Comparison of ENCODE assay signal across 15 mouse cellular contexts in genomic region chr12:87027391-87027790, GRCm38 (mm10). TPM values are rescaled to one million over a fixed set of nuclear protein-coding genes. Genes with fewer than 3 reads are reported as not detected.
DNase-seq lines count a peak whose midpoint lies in the region; ATAC-seq and TF ChIP-seq lines count a peak whose summit lies in the region.
"Had no signal": no experiment of that assay in that cellular context is flagged by ENCODE, and none has a peak within 500 bp of the region (broad histone marks: within the 10 kb centered on the region; RNA-seq: fewer than 3 reads in every experiment).

No protein-coding gene starts in this region.

- H3K9ac ChIP-seq in forebrain, embryonic 16.5 days (replicated peaks; ENCODE audit: low read depth, low read length) = no peak overlapping the region
- H3K9ac ChIP-seq in midbrain, embryonic 13.5 days (replicated peaks) = peak overlapping the region; percentile 74; the same call in 1 of the 2 replicates
- H3K9ac ChIP-seq: embryonic facial prominence, embryonic 15.5 days; limb, embryonic 13.5 days; lung, embryonic 14.5 days had no signal

- no peak for TF ChIP-seq POLR2A in cerebellum, adult 2 months (IDR thresholded peaks at IDR 0.05; ENCODE audit: borderline replicate concordance, insufficient read depth, low read length)
- no peak for TF ChIP-seq POLR2A in lung, adult 2 months (IDR thresholded peaks at IDR 0.05; ENCODE audit: borderline replicate concordance, extremely low read depth, low read depth, low read length)

- DNase-seq in cerebellum, adult 2 months = peak; percentile 40 to 59
- DNase-seq in cerebellum, postnatal 4 days (ENCODE audit: low spot score in 2 of 2) = no peak
- no peak for DNase-seq in lung, postnatal 10 days
- DNase-seq in kidney, postnatal 14 days = no peak
- no peak for DNase-seq in lung, adult 2 months
- DNase-seq: heart, adult 2 months; heart, postnatal 4 days; lung, embryonic 14.5 days had no signal

- TF ChIP-seq CTCF in cerebellum, adult 2 months (IDR thresholded peaks at IDR 0.05; ENCODE audit: borderline replicate concordance, insufficient read depth, low read depth, low read length) = no peak
- no peak for TF ChIP-seq CTCF in lung, adult 2 months (IDR thresholded peaks at IDR 0.05; ENCODE audit: insufficient read depth, low read length)

- no peaks in the 10 kb centered on the region for H3K27me3 ChIP-seq in cerebellum, adult 2 months (ENCODE audit: control insufficient read depth, insufficient read depth, low read length)
- no peaks in the 10 kb centered on the region for H3K27me3 ChIP-seq in forebrain, embryonic 16.5 days (replicated peaks; ENCODE audit: control insufficient read depth, insufficient read depth, low read length)
- H3K27me3 ChIP-seq in midbrain, embryonic 13.5 days = peaks cover 17% of the 10 kb centered on the region; the same call in 1 of the 2 replicates

- H3K36me3 ChIP-seq in forebrain, embryonic 16.5 days (ENCODE audit: control insufficient read depth, insufficient read depth) = no peaks in the 10 kb centered on the region
- no peaks in the 10 kb centered on the region for H3K36me3 ChIP-seq in midbrain, embryonic 13.5 days
- H3K36me3 ChIP-seq: embryonic facial prominence, embryonic 15.5 days; limb, embryonic 13.5 days had no signal

- H3K9me3 ChIP-seq in forebrain, embryonic 16.5 days (ENCODE audit: control insufficient read depth, low read length) = no peaks in the 10 kb centered on the region
- H3K9me3 ChIP-seq in midbrain, embryonic 13.5 days = no peaks in the 10 kb centered on the region
- H3K9me3 ChIP-seq: embryonic facial prominence, embryonic 15.5 days; limb, embryonic 13.5 days; megakaryocyte, embryonic 14.5 days had no signal

- peak overlapping the region; percentile 64 for H3K4me2 ChIP-seq in forebrain, embryonic 16.5 days (ENCODE audit: low read length)
- peak overlapping the region; percentile 63 for H3K4me2 ChIP-seq in midbrain, embryonic 13.5 days (replicated peaks)
- H3K4me2 ChIP-seq: lung, embryonic 14.5 days had no signal

- H3K27ac ChIP-seq in cerebellum, adult 2 months (ENCODE audit: insufficient read depth, low read length) = peak overlapping the region; percentile 86
- H3K27ac ChIP-seq in forebrain, embryonic 16.5 days (ENCODE audit: low read length) = no peak overlapping the region
- no peak overlapping the region for H3K27ac ChIP-seq in midbrain, embryonic 13.5 days
- H3K27ac ChIP-seq: embryonic facial prominence, embryonic 15.5 days; heart, adult 2 months; limb, embryonic 13.5 days had no signal

- peaks cover 43% of the 10 kb centered on the region for H3K4me1 ChIP-seq in cerebellum, adult 2 months (ENCODE audit: control insufficient read depth, insufficient read depth, low read length)
- peaks cover 12% of the 10 kb centered on the region for H3K4me1 ChIP-seq in forebrain, embryonic 16.5 days (replicated peaks; ENCODE audit: control insufficient read depth, insufficient read depth, low read length)
- peaks cover 18% of the 10 kb centered on the region for H3K4me1 ChIP-seq in midbrain, embryonic 13.5 days (replicated peaks)
- H3K4me1 ChIP-seq in lung, adult 2 months (ENCODE audit: control insufficient read depth, insufficient read depth, low read length) = no peaks in the 10 kb centered on the region

- H3K4me3 ChIP-seq in cerebellum, adult 2 months (replicated peaks; ENCODE audit: insufficient read depth, low read depth, low read length) = peak overlapping the region; percentile 94
- peak overlapping the region; percentile 55 for H3K4me3 ChIP-seq in forebrain, embryonic 16.5 days (replicated peaks; ENCODE audit: low read length)
- peak overlapping the region; percentile 50 for H3K4me3 ChIP-seq in midbrain, embryonic 13.5 days (replicated peaks)
- no peak overlapping the region for H3K4me3 ChIP-seq in lung, adult 2 months (replicated peaks; ENCODE audit: extremely low read depth, low read depth, low read length)
- H3K4me3 ChIP-seq: embryonic facial prominence, embryonic 15.5 days; heart, adult 2 months; megakaryocyte, embryonic 14.5 days had no signal

- ATAC-seq in CD4-positive, CD25-positive, alpha-beta regulatory T cell, adult 4 months = peak; percentile 49
- ATAC-seq in forebrain, embryonic 16.5 days = no peak
- ATAC-seq in midbrain, embryonic 13.5 days = no peak

- WGBS in cerebellum, adult 2 months = 7% methylated on average over 5 of the region's 5 CpGs
- WGBS in forebrain, embryonic 16.5 days = 63% methylated on average over 5 of the region's 5 CpGs
- 62% methylated on average over 5 of the region's 5 CpGs for WGBS in midbrain, embryonic 13.5 days
- 38% methylated on average over 5 of the region's 5 CpGs for WGBS in lung, adult 2 months

RNA-seq across cellular contexts. Expression of gene Tmem63c, which starts 6.3 kb away (rescaled TPM):
- 55.9 and 71.0 TPM in 2 replicates for polyA plus RNA-seq in cerebellum, adult 2 months (2012; rRNA removed)
- 1 to 10 TPM in 1 of 2 experiments, under 1 TPM in 1; 0.54 to 1.1 TPM for polyA plus RNA-seq in CD4-positive, CD25-positive, alpha-beta regulatory T cell, adult 4 months (2017; shearing (Covaris generic))
- polyA plus RNA-seq in forebrain, embryonic 16.5 days (2015; fragmentation: Nextera tagmentation; extraction: Ambion mirVana) = 6.4 and 11.2 TPM in 2 replicates
- polyA plus RNA-seq in midbrain, embryonic 13.5 days (2015; fragmentation: Nextera tagmentation; extraction: Ambion mirVana) = 3.7 and 4.3 TPM in 2 replicates
- polyA plus RNA-seq in lung, adult 2 months (2012; rRNA removed) = 0.16 and 0.22 TPM in 2 replicates
- polyA plus RNA-seq: lung, embryonic 14.5 days had no signal

RNA-seq across cellular contexts. Expression of gene Zdhhc22, which starts 37.2 kb away (rescaled TPM):
- 28.1 and 29.3 TPM in 2 replicates for polyA plus RNA-seq in cerebellum, adult 2 months (2012; rRNA removed)
- polyA plus RNA-seq in CD4-positive, CD25-positive, alpha-beta regulatory T cell, adult 4 months (2017; shearing (Covaris generic)) = under 1 TPM in 1 of 2 experiments, not detected in 1; 0.36 TPM
- 5.2 and 9.4 TPM in 2 replicates for polyA plus RNA-seq in forebrain, embryonic 16.5 days (2015; fragmentation: Nextera tagmentation; extraction: Ambion mirVana)
- polyA plus RNA-seq in midbrain, embryonic 13.5 days (2015; fragmentation: Nextera tagmentation; extraction: Ambion mirVana) = 6.0 and 7.1 TPM in 2 replicates
- 0.03 TPM in 1 of 2 replicates, not detected in the other for polyA plus RNA-seq in lung, adult 2 months (2012; rRNA removed)
- polyA plus RNA-seq: heart, adult 2 months; kidney, embryonic 14.5 days; limb, embryonic 13.5 days; lung, embryonic 14.5 days had no signal

Comparison
In these comparisons a context has a peak if more than half of its experiments do, and no peak if none do; other contexts are left out.
1. DNase-seq: peak in cerebellum, adult 2 months (2 of 2); none in cerebellum, postnatal 4 days (0 of 2), lung, postnatal 10 days (single experiment), kidney, postnatal 14 days (single experiment) and lung, adult 2 months (single experiment).